Mouse (Mus musculus): ENCODE measurements at regions not wholly inside any gene's neighbourhood (a gene's known extent, or its start where the extent isn't known, plus 50 kb on each side); places are given as distances from the start of the nearest gene placed in this dataset.
"Not testable (repeated sequence)": the region's sequence is repeated elsewhere in the genome, so short reads cannot be mapped to it uniquely, and the experiment has no call there.

- no peak for DNase-seq
Measured at GRCm38 (mm10) chr16:50847693-50848092, 256.7 kb upstream of the Ccdc54 start.

DNA sequence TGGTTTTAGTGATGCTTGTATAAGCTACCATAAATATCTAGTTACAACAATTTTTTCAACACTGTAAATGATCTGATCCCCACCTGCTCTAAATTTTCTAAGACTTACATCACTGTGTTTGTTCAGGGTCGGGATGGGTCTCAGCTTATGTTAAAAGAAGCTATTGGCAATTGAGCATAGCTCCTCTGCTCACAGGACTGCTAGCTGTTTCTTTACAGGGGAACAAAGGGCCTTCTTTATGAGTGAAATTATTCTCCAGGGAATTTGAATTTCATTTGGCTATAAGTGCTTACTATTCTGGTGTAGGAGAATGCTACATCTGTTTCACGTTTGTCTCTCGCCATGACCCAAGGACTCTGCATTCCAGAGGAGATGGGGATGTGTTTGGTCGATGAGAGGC, 255.6 kb upstream of the Ccdc54 start:
- DNase-seq = no peak

GRCm38 (mm10) chr16:50841677-50842580, 251.0 kb upstream of the Ccdc54 start:
- DNase-seq = peak; percentile 36

- DNase-seq = no peak
Measured at GRCm38 (mm10) chr16:50841205-50841604, 250.3 kb upstream of the Ccdc54 start.

GRCm38 (mm10) chr16:50839665-50840064, 248.7 kb upstream of the Ccdc54 start:
- no peak for DNase-seq

- no peak for DNase-seq
Measured at GRCm38 (mm10) chr16:50837416-50837815, 246.5 kb upstream of the Ccdc54 start.

DNA sequence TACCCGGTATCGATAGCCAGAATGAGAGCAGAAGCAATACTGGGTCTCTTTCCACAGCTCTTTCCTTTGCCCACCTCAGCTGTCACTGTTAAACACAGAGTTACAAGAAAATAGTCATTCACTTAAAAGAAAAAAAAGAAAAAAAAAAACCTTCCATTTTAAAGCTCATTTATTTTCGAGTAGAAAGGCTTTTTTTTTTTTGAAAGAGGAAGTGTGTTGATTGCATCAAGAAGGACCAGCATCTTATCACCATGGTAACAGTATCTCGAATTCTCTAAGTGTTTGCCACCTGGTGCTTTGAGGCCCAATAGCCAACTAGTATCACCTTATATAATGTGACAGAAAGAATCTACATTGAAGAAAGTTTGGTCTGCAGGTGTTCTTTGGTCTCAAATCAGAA, 245.5 kb upstream of the Ccdc54 start:
- DNase-seq = no peak

GRCm38 (mm10) chr16:50833357-50833756, 242.4 kb upstream of the Ccdc54 start:
- DNase-seq = no peak

DNA sequence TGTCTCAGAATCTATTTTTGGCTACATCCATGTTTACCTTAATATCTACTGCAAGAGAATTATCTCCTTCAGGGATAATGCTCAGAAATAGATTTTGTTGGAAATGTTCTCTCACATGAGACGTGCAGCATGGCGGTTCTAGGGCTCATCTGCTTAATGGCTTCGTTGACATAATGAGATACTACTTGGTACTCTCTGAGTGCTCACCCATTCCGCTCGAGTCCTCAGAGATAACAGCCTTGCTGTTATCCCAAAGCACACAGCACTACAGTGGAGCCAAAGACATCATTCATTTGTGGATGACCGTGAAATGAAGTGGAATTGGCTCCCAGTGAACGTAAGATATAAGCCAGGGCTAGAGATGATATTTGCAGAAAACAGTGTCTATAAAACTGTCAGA, 231.4 kb upstream of the Ccdc54 start:
- DNase-seq = no peak

GRCm38 (mm10) chr16:50814626-50815025, 223.7 kb upstream of the Ccdc54 start:
- DNase-seq = no peak

GRCm38 (mm10) chr16:50799145-50799794, 208.3 kb upstream of the Ccdc54 start:
- DNase-seq = peak; percentile 65

- DNase-seq = no peak
Measured at GRCm38 (mm10) chr16:50798095-50798494, 207.1 kb upstream of the Ccdc54 start.

- DNase-seq = no peak
Measured at GRCm38 (mm10) chr16:50792960-50793359, 202.0 kb upstream of the Ccdc54 start.

- DNase-seq = no peak
Measured at GRCm38 (mm10) chr16:50792506-50792905, 201.6 kb upstream of the Ccdc54 start.

DNA sequence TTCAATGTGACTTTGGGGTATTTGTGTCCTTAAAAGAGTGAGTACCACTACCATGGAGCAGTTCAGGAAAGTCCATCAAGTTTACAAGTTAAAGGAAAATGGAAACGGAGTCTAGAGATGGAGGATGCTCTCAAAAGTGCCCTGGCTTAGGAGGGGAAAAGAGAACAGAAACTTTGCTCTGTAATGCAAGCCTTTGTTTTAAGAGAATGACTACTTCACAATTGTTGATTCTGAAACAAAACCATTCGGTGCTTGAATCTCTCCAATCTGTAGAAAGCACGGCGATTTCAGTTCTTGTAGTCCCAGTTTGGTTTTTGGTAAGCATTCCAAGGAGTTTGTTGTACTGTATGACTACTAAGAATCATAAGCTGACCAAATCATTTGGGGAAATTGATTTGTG, 197.7 kb upstream of the Ccdc54 start:
- DNase-seq = no peak

GRCm38 (mm10) chr16:50786199-50786598, 195.2 kb upstream of the Ccdc54 start:
- no peak for DNase-seq

GRCm38 (mm10) chr16:50785384-50785783, 194.4 kb upstream of the Ccdc54 start:
- no peak for DNase-seq

DNA sequence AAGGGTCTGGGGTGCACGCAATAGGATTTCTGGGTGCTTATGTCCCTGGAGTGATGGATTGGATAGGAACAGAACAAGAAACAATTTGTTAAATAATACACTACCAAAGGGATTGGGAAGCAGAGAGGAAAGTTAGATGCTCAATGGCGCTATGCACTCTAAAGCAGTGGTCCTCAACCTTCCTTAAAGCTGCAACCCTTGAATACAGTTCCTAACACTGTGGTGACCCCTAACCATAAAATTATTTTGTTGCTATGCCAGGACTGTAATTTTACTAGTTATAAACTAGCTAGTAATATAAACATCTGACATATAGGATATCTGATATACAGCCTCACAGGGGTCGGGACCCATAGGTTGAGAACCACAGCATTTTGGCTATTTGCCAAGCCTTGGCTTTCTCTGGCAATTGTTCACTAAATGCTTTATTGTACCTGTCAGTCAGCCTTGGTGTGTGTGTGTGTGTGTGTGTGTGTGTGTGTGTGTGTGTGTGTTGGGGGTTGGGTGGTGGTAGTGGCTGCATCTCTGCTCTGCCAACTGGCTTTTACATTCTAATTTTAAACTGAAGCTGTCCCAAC, 193.8 kb upstream of the Ccdc54 start:
- DNase-seq = no peak

DNA sequence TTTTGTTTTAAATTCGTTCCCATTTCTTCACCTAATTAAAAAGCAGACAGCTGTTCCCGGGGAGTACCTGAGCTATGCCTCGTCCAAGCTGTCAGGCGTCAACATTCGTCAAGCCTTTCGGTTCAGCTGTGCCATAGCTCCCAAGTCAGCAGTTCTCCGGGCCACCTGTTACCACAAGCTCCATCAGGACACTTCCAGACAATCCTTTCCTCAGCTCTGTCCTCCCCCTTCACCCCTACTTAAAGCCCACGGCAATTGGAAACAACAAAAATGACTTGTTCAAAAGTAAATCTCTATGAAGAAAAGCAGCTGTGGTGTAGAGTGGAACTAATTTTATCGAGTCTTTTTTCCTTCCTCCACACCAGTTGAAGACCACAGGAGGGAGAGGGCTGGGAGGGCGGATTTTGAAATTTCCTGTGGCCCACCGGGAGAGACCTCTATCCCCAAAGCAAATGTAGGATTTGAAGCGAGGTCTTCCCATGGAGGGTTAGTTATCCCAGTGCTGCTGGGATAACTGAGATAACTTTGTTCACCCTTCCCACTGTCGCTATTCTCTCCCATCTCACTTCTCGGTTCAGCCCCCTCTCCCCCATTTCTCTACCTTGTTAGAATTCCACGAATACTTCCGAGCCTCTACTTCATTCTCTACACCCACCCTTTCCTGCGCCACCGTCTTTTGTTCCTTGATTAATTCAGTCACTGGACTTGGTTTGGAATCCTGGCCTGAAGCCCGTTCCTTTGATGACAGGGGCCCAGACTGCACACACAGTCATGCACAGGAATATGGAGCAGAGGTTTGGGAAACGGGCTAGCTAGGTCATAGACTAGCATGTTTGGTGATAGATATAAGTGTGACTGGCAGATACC, 193.1 kb upstream of the Ccdc54 start:
- no peak for DNase-seq

- no peak for DNase-seq
Measured at GRCm38 (mm10) chr16:50783240-50783639, 192.3 kb upstream of the Ccdc54 start.

DNA sequence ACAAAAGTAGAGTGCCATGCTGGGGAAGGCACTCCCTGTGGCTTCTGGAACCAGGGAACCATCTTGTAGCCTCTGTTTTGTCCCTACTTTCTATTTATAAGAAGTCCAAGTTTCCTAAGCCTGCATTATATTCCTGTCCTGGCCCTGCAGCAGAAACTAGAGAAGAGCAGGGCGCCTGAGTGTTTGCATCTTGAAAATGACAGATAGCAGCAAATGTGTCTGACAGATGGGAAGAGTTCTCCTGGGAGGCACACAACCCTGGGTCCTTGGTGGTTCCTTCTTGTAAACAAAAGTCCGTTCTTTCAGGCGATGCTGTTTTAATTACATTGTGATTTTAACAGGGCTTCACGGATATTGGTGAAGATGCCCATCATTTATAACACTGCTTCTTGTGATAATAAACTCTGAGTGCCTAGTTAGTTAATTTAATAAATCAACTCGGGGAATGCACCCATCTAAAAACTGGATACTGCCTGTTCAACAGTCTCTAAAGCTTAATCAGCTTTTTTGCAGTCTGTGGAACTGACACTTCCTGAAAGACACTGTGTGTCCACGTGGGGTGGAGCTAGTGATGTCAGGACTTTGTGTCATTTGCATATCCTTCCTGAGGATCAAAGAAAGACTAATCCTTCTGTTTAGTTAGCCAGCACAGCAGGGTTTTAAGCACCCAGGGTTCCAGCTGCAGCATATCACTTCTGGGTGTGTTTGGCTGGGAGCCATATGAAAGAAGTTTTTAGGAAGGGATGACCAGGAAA, 188.3 kb upstream of the Ccdc54 start:
- no peak for DNase-seq

GRCm38 (mm10) chr16:50774699-50775098, 183.7 kb upstream of the Ccdc54 start:
- DNase-seq = not testable (repeated sequence)
